Mouse (Mus musculus) C2C12 (cell line): ENCODE measurements around the gene Fam193a. TPM values are rescaled to one million over a fixed set of nuclear protein-coding genes. Genes with fewer than 3 reads are reported as not detected.

Source experiments
- H3K27me3 ChIP-seq: one replicate; pipeline ENCODE4 v1.6.1; 2011; ENCODE audit not compliant: control insufficient read depth, insufficient read depth, insufficient read length
- H3K36me3 ChIP-seq: one replicate; pipeline ENCODE4 v1.6.1; 2011; ENCODE audit not compliant: control insufficient read depth, insufficient read depth
- H3K4me3 ChIP-seq: one replicate; pipeline ENCODE4 v1.5.1; 2011; ENCODE audit warnings: mild to moderate bottlenecking, control low read depth; ENCODE audit not compliant: poor library complexity, insufficient read depth, severe bottlenecking
- H3K79me2 ChIP-seq: one replicate; pipeline ENCODE4 v1.6.1; 2011; ENCODE audit not compliant: control insufficient read depth, insufficient read depth
- H3K79me3 ChIP-seq: one replicate; pipeline ENCODE4 v1.6.1; 2011; ENCODE audit warnings: low read depth, control low read depth
- H3ac ChIP-seq: one replicate; pipeline ENCODE3; 2011; ENCODE audit warnings: low read depth; ENCODE audit not compliant: control insufficient read depth, insufficient read length
- CEBPB ChIP-seq: IDR thresholded peaks from one replicate; pipeline ENCODE4 v1.6.1; 2011; ENCODE audit warnings: low read depth, mild to moderate bottlenecking, control low read depth, moderate library complexity
- CTCF ChIP-seq: IDR thresholded peaks from one replicate; pipeline ENCODE4 v1.5.1; 2011; ENCODE audit not compliant: control insufficient read depth, insufficient read depth, insufficient read length
- FOSL1 ChIP-seq: IDR thresholded peaks from one replicate; pipeline ENCODE4 v1.8.0; 2011; ENCODE audit warnings: mild to moderate bottlenecking, low read length; ENCODE audit not compliant: poor library complexity, insufficient read depth, severe bottlenecking
- MAX ChIP-seq: IDR thresholded peaks from one replicate; pipeline ENCODE4 v1.6.1; 2011; ENCODE audit warnings: mild to moderate bottlenecking, control low read depth
- MYOD1 ChIP-seq: IDR thresholded peaks from one replicate; pipeline ENCODE4 v1.6.1; 2011; ENCODE audit warnings: low read depth; ENCODE audit not compliant: control insufficient read depth, insufficient read length
- MYOG ChIP-seq: IDR thresholded peaks from one replicate; pipeline ENCODE4 v1.6.1; 2011; ENCODE audit not compliant: control insufficient read depth, insufficient read length; ENCODE audit errors: extremely low read depth
- USF1 ChIP-seq: IDR thresholded peaks from one replicate; pipeline ENCODE4 v1.6.1; 2011; ENCODE audit warnings: low read depth, mild to moderate bottlenecking, control low read depth, moderate library complexity
- polyA plus RNA-seq: library from polyadenylated mRNA; unstranded; fragments of >200 nt; fragmentation: generic; extraction: Trizol; gene quantifications from one replicate; pipeline ENCODE4 v1.2.1, GENCODE M21; 2012; ENCODE audit warnings: missing spikeins

Fam193a gene
- polyA plus RNA-seq, 1 experiment, result 11.4 TPM

- Histone ChIP-seq H3K79me3 (no peaks in the 10 kb centered on the region), H3K4me3 (no peak overlapping the region), H3K79me2 (peaks cover 15% of the 10 kb centered on the region), H3K36me3 (no peaks in the 10 kb centered on the region), H3K27me3 (no peaks in the 10 kb centered on the region), H3ac (no peak overlapping the region)
- no peak for TF ChIP-seq FOSL1
- TF ChIP-seq MYOD1, result no peak
- TF ChIP-seq USF1, result no peak
- no peak for TF ChIP-seq MAX
- TF ChIP-seq CTCF, result no peak
- no peak for TF ChIP-seq MYOG
- no peak for TF ChIP-seq CEBPB
Observed at GRCm38 (mm10) chr5:34514218-34514566, 144.5 kb downstream of the Fam193a start.

- Histone ChIP-seq H3K79me3 (no peaks in the 10 kb centered on the region), H3K4me3 (no peak overlapping the region), H3K79me2 (peaks cover 15% of the 10 kb centered on the region), H3K36me3 (no peaks in the 10 kb centered on the region), H3K27me3 (no peaks in the 10 kb centered on the region), H3ac (no peak overlapping the region)
- no peak for TF ChIP-seq USF1
- peak; percentile 88 for TF ChIP-seq MYOD1
- no peak for TF ChIP-seq FOSL1
- TF ChIP-seq CEBPB, result no peak
- no peak for TF ChIP-seq CTCF
- no peak for TF ChIP-seq MAX
Observed at GRCm38 (mm10) chr5:34515096-34515495, 145.4 kb downstream of the Fam193a start.

DNA sequence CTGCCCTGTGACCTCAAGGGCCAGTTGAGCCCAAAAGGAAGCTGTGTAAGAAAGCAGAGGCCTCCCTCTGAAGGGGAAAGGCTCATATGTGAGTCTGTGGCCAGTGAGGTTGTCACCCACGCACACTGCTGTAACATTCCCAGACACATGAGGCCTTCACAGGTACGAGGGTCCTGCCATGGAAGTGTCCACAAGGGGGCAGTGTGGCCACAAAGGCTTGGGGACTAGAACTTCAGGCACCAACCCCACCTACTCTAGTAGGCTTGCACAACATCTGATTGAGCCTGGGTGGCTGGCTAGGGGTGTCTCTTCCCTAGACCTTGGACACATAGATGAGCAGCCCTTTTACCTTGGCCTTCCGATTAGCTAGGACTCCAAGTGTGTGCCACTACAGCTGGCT lies 148.2 kb downstream of the Fam193a start:
- no peak overlapping the region for H3ac ChIP-seq
- no peak overlapping the region for H3K4me3 ChIP-seq
- TF ChIP-seq MYOD1 (no peak), CTCF (peak; percentile 83), CEBPB (peak; percentile 79)
- H3K79me2 ChIP-seq, result peaks cover 6% of the 10 kb centered on the region
- no peaks in the 10 kb centered on the region for H3K79me3 ChIP-seq
- H3K36me3 ChIP-seq, result no peaks in the 10 kb centered on the region
- no peaks in the 10 kb centered on the region for H3K27me3 ChIP-seq

GRCm38 (mm10) chr5:34519389-34519910 lies 149.7 kb downstream of the Fam193a start:
- no peaks in the 10 kb centered on the region for H3K79me2 ChIP-seq

DNA sequence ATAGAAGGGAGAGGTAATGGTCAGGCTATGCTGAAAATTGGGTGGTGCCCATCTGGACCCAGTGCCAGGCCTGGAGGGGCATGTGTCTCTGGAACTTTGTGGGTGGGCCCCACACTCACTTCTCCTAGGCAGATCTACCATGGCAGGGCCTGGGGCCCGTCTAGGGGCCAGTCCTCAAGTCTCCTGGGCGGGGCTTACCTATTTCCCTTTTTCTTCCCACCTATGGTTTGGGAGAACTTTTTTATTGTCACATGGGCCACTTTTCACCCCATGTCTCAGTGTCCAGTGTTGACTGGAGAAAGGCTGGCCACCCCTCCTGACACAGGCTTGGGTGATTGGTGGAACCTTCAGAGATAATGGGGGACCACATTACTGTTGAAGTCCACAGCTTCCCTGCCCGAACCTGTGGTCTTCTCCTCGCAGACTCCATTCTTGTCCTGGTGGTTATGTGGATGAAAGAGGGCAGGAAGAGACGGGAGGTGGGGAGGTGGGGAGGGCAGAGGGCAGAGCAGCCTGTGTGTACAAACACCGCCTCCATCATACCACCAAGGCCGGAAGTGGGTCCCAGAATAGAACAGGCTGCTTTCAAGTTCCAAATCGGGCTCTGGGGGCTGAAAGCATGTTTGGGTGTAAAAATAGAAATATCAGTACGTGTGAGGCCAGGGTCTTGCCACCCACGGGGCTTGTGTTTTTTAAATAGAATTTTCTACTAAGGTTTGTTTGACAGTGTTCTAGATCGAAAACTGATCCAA lies 150.9 kb downstream of the Fam193a start:
- no peaks in the 10 kb centered on the region for H3K79me3 ChIP-seq
- no peaks in the 10 kb centered on the region for H3K27me3 ChIP-seq
- no peak for TF ChIP-seq MYOD1
- TF ChIP-seq FOSL1, result no peak
- H3K4me3 ChIP-seq, result no peak overlapping the region
- H3K36me3 ChIP-seq, result no peaks in the 10 kb centered on the region
- no peaks in the 10 kb centered on the region for H3K79me2 ChIP-seq
- H3ac ChIP-seq, result no peak overlapping the region

More at GRCm38 (mm10) chr5:34519389-34519910, 149.7 kb downstream of the Fam193a start:
- Histone ChIP-seq H3ac (no peak overlapping the region), H3K36me3 (no peaks in the 10 kb centered on the region), H3K27me3 (no peaks in the 10 kb centered on the region), H3K79me3 (no peaks in the 10 kb centered on the region), H3K4me3 (no peak overlapping the region)
- TF ChIP-seq MYOG (no peak), MAX (no peak), CTCF (no peak), MYOD1 (no peak), FOSL1 (no peak), USF1 (no peak), CEBPB (no peak)

DNA sequence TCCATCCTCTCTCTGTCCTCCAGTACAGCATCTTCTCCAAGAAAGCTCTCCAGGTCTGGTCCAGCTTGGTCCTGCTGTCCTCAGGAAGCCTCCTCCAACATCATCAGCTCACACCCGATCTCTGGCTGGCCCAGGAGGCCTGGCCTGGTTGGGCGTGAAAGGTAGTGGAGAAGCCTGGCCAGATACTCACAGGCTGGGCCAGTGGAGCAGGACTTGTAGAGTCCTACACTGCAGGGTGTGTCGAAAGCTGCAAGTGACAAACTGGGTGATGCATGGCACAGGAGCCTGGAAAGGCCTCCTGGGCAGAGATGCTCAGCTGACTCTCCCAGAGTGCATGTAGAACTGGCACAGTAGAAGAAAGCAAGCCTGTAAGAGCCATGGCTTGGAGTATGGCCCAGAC lies 151.6 kb downstream of the Fam193a start:
- no peak overlapping the region for H3K4me3 ChIP-seq
- no peak for TF ChIP-seq MAX
- TF ChIP-seq MYOD1, result no peak
- TF ChIP-seq MYOG, result no peak
- TF ChIP-seq USF1, result no peak
- TF ChIP-seq FOSL1, result no peak
- no peak for TF ChIP-seq CEBPB
- TF ChIP-seq CTCF, result no peak
- no peaks in the 10 kb centered on the region for H3K36me3 ChIP-seq
- H3K79me3 ChIP-seq, result peaks cover 1% of the 10 kb centered on the region
- H3K79me2 ChIP-seq, result peaks cover 2% of the 10 kb centered on the region
- no peak overlapping the region for H3ac ChIP-seq
- H3K27me3 ChIP-seq, result no peaks in the 10 kb centered on the region
